Mouse (Mus musculus): Measurements from ENCODE around the gene Oxtr. TPM values are rescaled to one million over a fixed set of nuclear protein-coding genes. Genes with fewer than 3 reads are reported as not detected.

Oxtr gene
- polyA plus RNA-seq, 1 experiment from 2014 or later: 0.99 TPM

- Histone ChIP-seq H3K27me3 (replicated peaks; ENCODE audit: control insufficient read depth, insufficient read depth, low read length) (no peaks in the 10 kb centered on the region), H3K36me3 (ENCODE audit: control insufficient read depth, insufficient read depth, low read length) (no peaks in the 10 kb centered on the region), H3K4me1 (ENCODE audit: control insufficient read depth, insufficient read depth, low read length) (peaks cover 4% of the 10 kb centered on the region; the same call in 1 of the 2 replicates), H3K9ac (ENCODE audit: low read depth, low read length) (no peak overlapping the region), H3K9me3 (ENCODE audit: control insufficient read depth, low read length) (0 out of 2 replicates have a peak, but pooled peaks cover 3% of the 10 kb centered on the region), H3K4me2 (ENCODE audit: low read depth, low read length) (no peak overlapping the region), H3K27ac (replicated peaks; ENCODE audit: low read depth, low read length) (no peak overlapping the region), H3K4me3 (ENCODE audit: low read depth, low read length) (no peak overlapping the region)
- ATAC-seq (ENCODE audit: low read depth) (no peak), DNase-seq (ENCODE audit: low spot score) (no peak)
- WGBS: 69% methylated on average over 2 of the region's 2 CpGs
These were observed 17.9 kb upstream of the Oxtr start for GRCm38 (mm10) chr6:112507617-112508016.

DNA sequence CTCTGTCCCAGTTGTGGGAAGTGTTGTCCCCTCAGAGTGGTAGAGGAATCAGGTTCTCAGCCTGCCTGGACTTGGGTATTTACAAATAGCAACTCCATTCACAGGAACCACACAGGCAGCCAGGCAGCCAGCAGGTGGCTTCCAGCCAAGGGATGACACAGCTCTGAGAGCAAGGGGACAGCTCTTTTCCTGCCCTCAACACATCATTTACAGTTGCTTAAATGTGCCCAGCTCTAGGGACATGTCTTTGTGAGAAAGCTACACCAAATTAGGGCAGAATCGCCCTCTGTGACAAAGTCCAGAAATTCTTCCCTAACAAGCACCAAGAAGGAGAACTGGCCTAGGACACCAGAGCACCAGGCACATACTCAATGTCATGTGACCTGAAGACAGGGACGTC lies 11.4 kb upstream of the Oxtr start:
- no peak overlapping the region for H3K4me2 ChIP-seq (ENCODE audit: low read depth, low read length)
- ATAC-seq (ENCODE audit: low read depth) (no peak), DNase-seq (ENCODE audit: low spot score) (no peak)
- no peaks in the 10 kb centered on the region for H3K4me1 ChIP-seq (ENCODE audit: control insufficient read depth, insufficient read depth, low read length)
- 75% methylated on average over 2 of the region's 2 CpGs for WGBS
- H3K9me3 ChIP-seq (ENCODE audit: control insufficient read depth, low read length): no peaks in the 10 kb centered on the region
- no peak overlapping the region for H3K9ac ChIP-seq (ENCODE audit: low read depth, low read length)
- no peaks in the 10 kb centered on the region for H3K27me3 ChIP-seq (replicated peaks; ENCODE audit: control insufficient read depth, insufficient read depth, low read length)
- no peaks in the 10 kb centered on the region for H3K36me3 ChIP-seq (ENCODE audit: control insufficient read depth, insufficient read depth, low read length)
- H3K27ac ChIP-seq (replicated peaks; ENCODE audit: low read depth, low read length): no peak overlapping the region
- H3K4me3 ChIP-seq (ENCODE audit: low read depth, low read length): no peak overlapping the region

DNA sequence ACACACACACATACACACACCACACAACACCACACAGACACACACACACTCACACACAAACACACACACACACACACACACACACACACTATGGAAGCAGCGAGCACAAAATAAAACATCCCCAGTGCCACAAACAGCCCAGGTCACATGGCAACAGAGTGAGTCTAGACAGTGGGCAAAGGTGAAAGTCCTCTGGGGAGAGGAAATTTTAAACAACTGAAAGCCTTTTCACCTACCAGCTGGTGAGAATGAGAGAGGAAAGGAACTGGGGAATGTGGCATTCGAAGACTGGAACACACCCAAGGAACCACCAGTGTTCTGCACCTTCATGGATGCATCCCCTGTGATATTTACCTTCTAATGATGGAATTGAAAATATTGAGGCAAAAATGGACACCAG lies 9.7 kb upstream of the Oxtr start:
- H3K27me3 ChIP-seq (replicated peaks; ENCODE audit: control insufficient read depth, insufficient read depth, low read length): no peaks in the 10 kb centered on the region
- H3K4me3 ChIP-seq (ENCODE audit: low read depth, low read length): no peak overlapping the region
- H3K4me2 ChIP-seq (ENCODE audit: low read depth, low read length): no peak overlapping the region
- H3K9me3 ChIP-seq (ENCODE audit: control insufficient read depth, low read length): no peaks in the 10 kb centered on the region
- H3K9ac ChIP-seq (ENCODE audit: low read depth, low read length): no peak overlapping the region
- DNase-seq (ENCODE audit: low spot score) (no peak), ATAC-seq (ENCODE audit: low read depth) (no peak)
- H3K27ac ChIP-seq (replicated peaks; ENCODE audit: low read depth, low read length): no peak overlapping the region
- no peaks in the 10 kb centered on the region for H3K36me3 ChIP-seq (ENCODE audit: control insufficient read depth, insufficient read depth, low read length)
- WGBS: 83% methylated on average over 2 of the region's 2 CpGs
- no peaks in the 10 kb centered on the region for H3K4me1 ChIP-seq (ENCODE audit: control insufficient read depth, insufficient read depth, low read length)

GRCm38 (mm10) chr6:112498716-112499115 lies 9.0 kb upstream of the Oxtr start:
- Histone ChIP-seq H3K4me2 (ENCODE audit: low read depth, low read length) (no peak overlapping the region), H3K27ac (replicated peaks; ENCODE audit: low read depth, low read length) (no peak overlapping the region), H3K36me3 (ENCODE audit: control insufficient read depth, insufficient read depth, low read length) (no peaks in the 10 kb centered on the region), H3K27me3 (replicated peaks; ENCODE audit: control insufficient read depth, insufficient read depth, low read length) (no peaks in the 10 kb centered on the region), H3K4me1 (ENCODE audit: control insufficient read depth, insufficient read depth, low read length) (no peaks in the 10 kb centered on the region), H3K4me3 (ENCODE audit: low read depth, low read length) (no peak overlapping the region), H3K9me3 (ENCODE audit: control insufficient read depth, low read length) (no peaks in the 10 kb centered on the region), H3K9ac (ENCODE audit: low read depth, low read length) (no peak overlapping the region)
- no peak for DNase-seq (ENCODE audit: low spot score)
- 88% methylated on average over 3 of the region's 3 CpGs for WGBS
- ATAC-seq (ENCODE audit: low read depth): no peak

GRCm38 (mm10) chr6:112497456-112497855 lies 7.7 kb upstream of the Oxtr start:
- H3K9ac ChIP-seq (ENCODE audit: low read depth, low read length): no peak overlapping the region
- H3K27me3 ChIP-seq (replicated peaks; ENCODE audit: control insufficient read depth, insufficient read depth, low read length): no peaks in the 10 kb centered on the region
- ATAC-seq (ENCODE audit: low read depth) (no peak), DNase-seq (ENCODE audit: low spot score) (no peak)
- no peaks in the 10 kb centered on the region for H3K36me3 ChIP-seq (ENCODE audit: control insufficient read depth, insufficient read depth, low read length)
- WGBS: 79% methylated on average over 2 of the region's 2 CpGs
- no peak overlapping the region for H3K27ac ChIP-seq (replicated peaks; ENCODE audit: low read depth, low read length)
- no peak overlapping the region for H3K4me3 ChIP-seq (ENCODE audit: low read depth, low read length)
- H3K9me3 ChIP-seq (ENCODE audit: control insufficient read depth, low read length): no peaks in the 10 kb centered on the region
- H3K4me2 ChIP-seq (ENCODE audit: low read depth, low read length): no peak overlapping the region
- no peaks in the 10 kb centered on the region for H3K4me1 ChIP-seq (ENCODE audit: control insufficient read depth, insufficient read depth, low read length)

DNA sequence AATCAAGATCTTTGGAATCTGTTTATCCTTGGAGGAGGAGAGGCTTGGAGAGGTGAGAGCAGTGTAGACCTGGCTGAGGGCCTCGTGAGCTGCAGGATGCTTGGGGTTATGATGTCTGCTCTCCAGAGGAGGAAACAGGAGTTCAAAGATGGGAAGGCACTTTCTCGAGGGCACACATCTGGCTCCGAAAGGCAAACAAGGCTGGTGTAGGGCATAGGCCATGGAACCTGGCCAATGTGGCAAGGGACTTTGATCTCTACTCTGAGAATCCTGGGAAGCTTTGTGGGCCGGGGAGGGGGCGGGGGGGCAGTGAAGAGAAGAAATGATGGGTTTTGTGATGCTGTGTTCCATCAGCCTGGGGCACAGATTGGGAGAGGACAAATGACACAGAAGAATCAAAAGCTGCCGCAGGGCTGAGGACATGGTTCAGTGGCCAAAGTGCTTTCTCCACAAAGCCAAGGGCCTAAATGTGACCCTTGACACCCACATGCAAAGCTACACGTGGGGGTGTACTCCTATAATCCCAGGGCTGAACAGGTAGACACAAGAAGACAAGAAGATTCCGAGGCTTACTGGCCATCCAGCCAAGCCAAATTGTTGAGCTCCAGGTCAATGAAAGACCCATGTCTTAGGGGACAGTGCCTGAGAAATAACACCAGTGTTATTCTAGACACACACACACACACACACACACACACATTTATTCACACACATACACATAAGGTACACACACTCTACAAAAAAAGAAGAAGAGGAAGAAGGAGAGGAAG lies 6.7 kb upstream of the Oxtr start:
- Histone ChIP-seq H3K9me3 (ENCODE audit: control insufficient read depth, low read length) (no peaks in the 10 kb centered on the region), H3K36me3 (ENCODE audit: control insufficient read depth, insufficient read depth, low read length) (no peaks in the 10 kb centered on the region), H3K4me2 (ENCODE audit: low read depth, low read length) (no peak overlapping the region), H3K27ac (replicated peaks; ENCODE audit: low read depth, low read length) (no peak overlapping the region), H3K4me1 (ENCODE audit: control insufficient read depth, insufficient read depth, low read length) (no peaks in the 10 kb centered on the region), H3K4me3 (ENCODE audit: low read depth, low read length) (no peak overlapping the region), H3K27me3 (replicated peaks; ENCODE audit: control insufficient read depth, insufficient read depth, low read length) (0 out of 2 replicates have a peak, but pooled peaks cover 3% of the 10 kb centered on the region), H3K9ac (ENCODE audit: low read depth, low read length) (no peak overlapping the region)
- ATAC-seq (ENCODE audit: low read depth) (no peak), DNase-seq (ENCODE audit: low spot score) (no peak)
- 68% methylated on average over 8 of the region's 8 CpGs for WGBS

DNA sequence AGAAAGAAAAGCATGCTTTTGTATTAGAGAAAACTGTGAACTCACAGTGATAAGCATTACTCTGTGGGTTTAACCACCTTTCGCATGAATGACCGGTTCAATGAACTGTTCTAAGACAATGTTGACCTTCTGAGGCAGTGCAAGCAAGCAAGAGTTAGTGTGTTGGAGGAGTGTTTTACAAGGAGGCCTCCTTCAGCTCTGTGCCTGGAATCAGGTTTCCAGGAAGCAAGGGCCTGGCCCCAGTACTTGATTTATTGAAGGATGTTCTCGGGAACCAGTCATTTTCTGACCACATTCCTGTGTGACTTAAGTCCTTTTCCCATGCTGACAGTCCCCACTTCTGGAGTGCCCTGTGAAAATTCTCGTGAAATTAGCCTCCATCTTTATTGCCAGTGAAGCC lies 5.5 kb upstream of the Oxtr start:
- ATAC-seq (ENCODE audit: low read depth) (no peak), DNase-seq (ENCODE audit: low spot score) (peak; percentile 10)
- no peak overlapping the region for H3K4me2 ChIP-seq (ENCODE audit: low read depth, low read length)
- 46% methylated on average over 4 of the region's 4 CpGs for WGBS
- no peak overlapping the region for H3K9ac ChIP-seq (ENCODE audit: low read depth, low read length)
- H3K9me3 ChIP-seq (ENCODE audit: control insufficient read depth, low read length): no peaks in the 10 kb centered on the region
- no peak overlapping the region for H3K27ac ChIP-seq (replicated peaks; ENCODE audit: low read depth, low read length)
- H3K27me3 ChIP-seq (replicated peaks; ENCODE audit: control insufficient read depth, insufficient read depth, low read length): peaks cover 9% of the 10 kb centered on the region
- no peaks in the 10 kb centered on the region for H3K36me3 ChIP-seq (ENCODE audit: control insufficient read depth, insufficient read depth, low read length)
- H3K4me1 ChIP-seq (ENCODE audit: control insufficient read depth, insufficient read depth, low read length): no peaks in the 10 kb centered on the region
- H3K4me3 ChIP-seq (ENCODE audit: low read depth, low read length): no peak overlapping the region

GRCm38 (mm10) chr6:112494620-112495081 lies 4.9 kb upstream of the Oxtr start:
- Histone ChIP-seq H3K36me3 (ENCODE audit: control insufficient read depth, insufficient read depth, low read length) (no peaks in the 10 kb centered on the region), H3K4me2 (ENCODE audit: low read depth, low read length) (no peak overlapping the region), H3K9ac (ENCODE audit: low read depth, low read length) (no peak overlapping the region), H3K4me3 (ENCODE audit: low read depth, low read length) (no peak overlapping the region), H3K27me3 (replicated peaks; ENCODE audit: control insufficient read depth, insufficient read depth, low read length) (peaks cover 15% of the 10 kb centered on the region), H3K27ac (replicated peaks; ENCODE audit: low read depth, low read length) (no peak overlapping the region), H3K9me3 (ENCODE audit: control insufficient read depth, low read length) (no peaks in the 10 kb centered on the region), H3K4me1 (ENCODE audit: control insufficient read depth, insufficient read depth, low read length) (peaks cover 5% of the 10 kb centered on the region; the same call in 1 of the 2 replicates)
- WGBS: 61% methylated on average over 7 of the region's 10 CpGs
- DNase-seq (ENCODE audit: low spot score): peak; percentile 9
- no peak for ATAC-seq (ENCODE audit: low read depth)

- Histone ChIP-seq H3K4me3 (ENCODE audit: low read depth, low read length) (no peak overlapping the region), H3K9me3 (ENCODE audit: control insufficient read depth, low read length) (no peaks in the 10 kb centered on the region), H3K27me3 (replicated peaks; ENCODE audit: control insufficient read depth, insufficient read depth, low read length) (peaks cover 28% of the 10 kb centered on the region), H3K27ac (replicated peaks; ENCODE audit: low read depth, low read length) (no peak overlapping the region), H3K36me3 (ENCODE audit: control insufficient read depth, insufficient read depth, low read length) (no peaks in the 10 kb centered on the region), H3K4me1 (ENCODE audit: control insufficient read depth, insufficient read depth, low read length) (peaks cover 15% of the 10 kb centered on the region; the same call in 1 of the 2 replicates), H3K4me2 (ENCODE audit: low read depth, low read length) (no peak overlapping the region), H3K9ac (ENCODE audit: low read depth, low read length) (no peak overlapping the region)
- ATAC-seq (ENCODE audit: low read depth): no peak
- DNase-seq (ENCODE audit: low spot score): no peak
- 89% methylated on average over 9 of the region's 9 CpGs for WGBS
These were observed 3.6 kb upstream of the Oxtr start for GRCm38 (mm10) chr6:112493371-112493770.
